Mouse (Mus musculus) regulatory T cell (primary cell): ENCODE data around the gene Vwa1.
"Not testable (repeated sequence)": the region's sequence is repeated elsewhere in the genome, so short reads cannot be mapped to it uniquely, and the experiment has no call there.

Experiments used
- in situ Hi-C: fragments of 300-600 bp; cut with MboI, MseI; formaldehyde crosslinking; loops from one replicate; pipeline ENCODE4 v1.15.1; 2025; ENCODE audit warnings: high pct_unique_total_duplicates

Vwa1 gene

DNA sequence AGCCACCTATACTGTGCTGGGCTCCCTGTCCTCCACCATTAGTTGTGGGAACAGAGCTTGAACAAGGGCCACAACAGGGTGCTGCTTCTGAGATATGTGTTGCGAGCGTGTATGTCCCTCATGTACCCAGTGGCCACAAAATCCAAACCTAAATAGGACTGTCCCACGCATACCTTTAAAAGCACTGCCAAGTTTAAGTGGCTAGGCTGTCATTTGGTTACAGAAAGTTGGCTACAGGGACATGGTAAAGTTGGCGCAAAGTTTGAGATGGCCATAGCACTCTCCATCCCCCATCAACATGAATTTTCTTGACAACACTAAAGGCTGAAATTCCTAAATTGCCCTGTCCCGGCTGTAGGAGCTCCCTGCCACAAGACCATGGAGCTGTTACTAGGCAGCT lies 29.4 kb downstream of the Vwa1 start:
- in situ Hi-C loops, result no loop called here

GRCm38 (mm10) chr4:155744474-155744873 lies 30.0 kb downstream of the Vwa1 start:
- in situ Hi-C loops, result no loop called here

- in situ Hi-C loops, result no loop called here
Measured at GRCm38 (mm10) chr4:155742684-155743083, 31.8 kb downstream of the Vwa1 start.

DNA sequence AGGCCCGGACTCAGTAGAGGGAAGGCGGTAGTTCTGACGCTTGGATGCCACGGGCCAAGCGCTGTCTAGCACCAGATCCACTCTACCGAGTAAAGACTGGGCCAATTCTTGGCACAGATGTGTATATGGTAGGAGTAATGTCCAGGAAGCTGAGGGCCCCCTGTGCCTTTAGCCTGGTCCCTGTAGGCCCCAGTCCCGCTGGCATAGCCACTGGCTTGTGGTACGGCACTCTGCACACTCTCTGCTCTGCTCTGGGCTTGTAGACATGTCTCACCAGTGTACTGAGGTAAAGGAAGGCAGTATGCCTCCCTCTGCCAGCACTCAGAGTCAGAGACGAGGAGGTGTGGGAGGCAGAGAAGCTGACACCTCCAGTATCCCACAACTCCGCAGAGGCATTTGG lies 33.8 kb downstream of the Vwa1 start:
- in situ Hi-C loops, result not testable (repeated sequence)

GRCm38 (mm10) chr4:155739741-155740636 lies 34.5 kb downstream of the Vwa1 start:
- in situ Hi-C loops, result no loop called here

- in situ Hi-C loops, result no loop called here
Measured at GRCm38 (mm10) chr4:155739152-155739551, 35.3 kb downstream of the Vwa1 start.

DNA sequence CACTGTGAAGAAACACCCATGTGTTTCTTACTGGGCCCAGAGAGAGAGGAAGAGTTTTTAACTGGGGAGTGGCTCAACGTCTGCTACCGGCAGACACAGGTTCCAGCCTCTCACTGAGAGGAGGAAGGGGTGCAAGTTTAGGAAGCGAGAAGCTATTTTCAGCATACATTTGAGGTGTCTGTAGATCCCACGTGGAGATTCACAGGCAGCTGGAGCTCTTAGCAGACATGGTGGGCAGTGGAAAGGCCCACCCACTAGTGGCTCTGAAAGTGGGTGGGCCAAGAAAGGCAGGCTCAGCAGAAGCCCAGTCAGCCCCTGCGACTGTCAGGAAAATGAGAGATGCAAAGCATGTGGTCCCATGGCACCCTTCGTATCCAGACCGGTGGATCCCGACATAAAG lies 36.2 kb downstream of the Vwa1 start:
- in situ Hi-C loops, result no loop called here

- in situ Hi-C loops, result no loop called here
Measured at GRCm38 (mm10) chr4:155736421-155736820, 38.1 kb downstream of the Vwa1 start.

DNA sequence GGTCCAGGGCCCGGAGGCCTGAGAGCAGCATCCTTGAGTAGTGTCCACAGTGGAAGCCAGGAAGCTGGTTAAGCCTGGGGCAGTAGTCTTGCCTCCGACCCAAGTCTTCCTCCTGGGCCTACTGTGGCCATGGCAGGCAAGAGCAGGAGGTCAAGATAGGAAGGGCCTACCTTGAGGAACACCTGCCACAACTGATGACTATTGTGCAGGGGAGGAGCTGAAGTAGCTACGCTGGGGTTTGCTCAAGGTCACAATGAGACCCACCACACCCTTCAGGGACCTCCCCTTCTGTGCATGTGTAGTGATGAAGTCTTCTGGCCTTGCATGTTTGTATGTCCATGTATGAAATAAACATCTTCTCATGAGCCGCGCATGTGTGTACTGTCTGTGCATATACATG lies 38.7 kb downstream of the Vwa1 start:
- in situ Hi-C loops, result no loop called here

DNA sequence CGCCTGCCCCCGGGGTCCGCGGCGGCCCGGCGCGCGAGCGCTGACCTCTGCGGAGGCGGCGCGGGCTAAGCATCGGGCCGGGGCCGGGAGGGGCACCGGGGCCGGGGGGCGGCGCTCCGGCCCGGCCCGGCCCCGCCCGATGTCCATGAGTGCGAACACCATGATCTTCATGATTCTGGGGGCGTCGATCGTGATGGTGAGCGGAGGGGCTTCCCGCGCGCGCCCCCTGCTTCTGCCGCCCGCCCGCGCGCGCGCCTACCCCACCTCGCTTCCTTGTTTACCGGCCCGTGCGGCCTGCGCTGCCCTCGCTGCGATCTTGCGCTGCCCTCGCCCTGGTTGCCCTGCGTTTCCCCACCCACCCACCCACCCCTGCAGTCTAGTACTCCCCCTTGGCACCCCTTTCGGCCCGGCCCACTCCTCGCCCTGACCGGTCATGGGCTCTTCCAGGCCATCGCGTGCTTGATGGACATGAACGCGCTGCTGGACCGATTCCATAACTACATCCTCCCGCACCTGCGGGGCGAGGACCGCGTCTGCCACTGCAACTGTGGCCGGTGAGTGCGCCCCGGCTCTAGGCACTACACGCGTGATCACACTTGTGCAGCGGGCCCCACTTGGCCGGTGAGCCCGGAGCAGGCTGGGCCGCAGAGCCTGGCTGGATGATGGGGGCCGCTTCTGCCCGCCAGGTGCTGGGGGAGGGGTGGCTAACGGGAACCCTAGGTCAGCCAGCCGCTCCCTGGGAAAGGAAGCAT lies 39.4 kb downstream of the Vwa1 start:
- in situ Hi-C loops, result no loop called here

DNA sequence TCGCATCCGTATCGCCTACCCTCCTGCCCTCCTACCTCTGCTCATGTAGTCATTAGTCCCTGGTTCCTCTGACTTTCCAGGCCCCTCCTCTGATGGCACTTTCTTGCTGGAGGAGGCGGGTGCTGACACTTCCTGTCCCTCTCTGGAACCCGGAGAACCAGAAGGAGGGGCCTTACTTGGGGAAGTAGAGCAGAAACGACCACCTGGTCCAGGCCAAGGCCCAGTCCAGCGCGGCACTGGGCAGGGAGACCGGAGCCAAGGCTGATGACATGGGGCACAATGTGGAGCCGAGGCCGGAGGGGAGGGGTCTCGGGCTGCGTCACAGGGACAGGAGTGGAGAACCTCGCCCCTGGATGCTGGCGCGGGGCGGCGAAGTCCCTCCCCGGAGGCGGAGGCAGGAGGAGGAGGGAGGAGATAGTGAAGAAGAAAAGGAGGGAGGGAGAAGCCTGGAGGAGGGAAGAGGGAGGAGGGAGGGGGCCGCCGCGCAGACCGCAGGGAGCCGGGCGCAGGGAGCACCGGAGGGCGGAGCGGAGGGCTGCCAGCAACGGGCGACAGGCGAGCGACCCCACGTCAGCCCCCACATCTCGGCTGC lies 40.1 kb downstream of the Vwa1 start, which contains the start of gene Tmem240:
Gene Tmem240 (plus strand): TSS at position 451 of the 592 bp plus-strand sequence.
- in situ Hi-C loops, result no loop called here

DNA sequence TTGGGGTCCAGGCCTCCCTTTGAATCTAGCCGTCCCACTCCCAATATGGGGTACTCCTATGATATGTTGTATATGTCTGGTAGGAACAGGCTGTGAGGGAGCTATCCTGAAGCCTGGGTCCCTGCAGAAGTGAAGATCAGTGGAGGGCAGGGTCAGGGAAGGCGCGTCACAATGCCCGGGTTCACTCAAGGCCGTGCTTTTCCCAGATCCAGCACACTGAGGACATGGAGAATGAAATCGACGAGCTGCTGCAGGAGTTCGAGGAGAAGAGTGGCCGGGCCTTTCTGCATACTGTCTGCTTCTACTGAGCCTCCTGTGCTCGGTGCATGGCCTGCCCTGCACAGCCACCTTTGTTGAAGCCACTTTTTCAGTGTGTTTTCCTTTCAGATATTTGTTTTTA lies 41.2 kb downstream of the Vwa1 start:
- in situ Hi-C loops, result no loop called here

DNA sequence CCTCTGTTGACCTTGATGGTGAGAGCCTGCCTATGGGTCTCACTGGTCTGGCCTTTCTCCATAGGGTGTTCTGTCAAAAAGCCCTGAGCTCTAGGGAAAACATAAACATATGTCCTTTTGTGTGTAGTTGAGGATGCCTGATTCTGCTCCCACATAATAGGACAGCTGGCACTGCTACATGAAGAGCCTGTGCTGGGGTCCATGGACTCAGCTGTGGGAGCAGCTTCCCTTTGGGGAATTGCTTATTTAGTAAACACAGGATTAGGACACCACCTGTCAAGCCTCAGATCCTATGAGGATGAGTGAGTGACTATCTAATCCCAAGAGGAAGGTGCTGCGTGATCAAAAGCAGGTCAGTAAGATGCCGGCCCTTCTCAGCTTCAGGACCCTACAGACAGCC lies 46.5 kb downstream of the Vwa1 start:
- in situ Hi-C loops, result no loop called here

- in situ Hi-C loops, result loop anchor here (5.0 kb wide), 1 partner anchor 46 kb away; no protein-coding TSS in a partner anchor
Measured at GRCm38 (mm10) chr4:155721668-155722083, 52.8 kb downstream of the Vwa1 start.
